Mouse (Mus musculus): Measurements from ENCODE around the gene Olfr23. TPM values are rescaled to one million over a fixed set of nuclear protein-coding genes. Genes with fewer than 3 reads are reported as not detected.

The Olfr23 gene
- not detected in 2 replicates for polyA plus RNA-seq (2012; rRNA removed)

DNA sequence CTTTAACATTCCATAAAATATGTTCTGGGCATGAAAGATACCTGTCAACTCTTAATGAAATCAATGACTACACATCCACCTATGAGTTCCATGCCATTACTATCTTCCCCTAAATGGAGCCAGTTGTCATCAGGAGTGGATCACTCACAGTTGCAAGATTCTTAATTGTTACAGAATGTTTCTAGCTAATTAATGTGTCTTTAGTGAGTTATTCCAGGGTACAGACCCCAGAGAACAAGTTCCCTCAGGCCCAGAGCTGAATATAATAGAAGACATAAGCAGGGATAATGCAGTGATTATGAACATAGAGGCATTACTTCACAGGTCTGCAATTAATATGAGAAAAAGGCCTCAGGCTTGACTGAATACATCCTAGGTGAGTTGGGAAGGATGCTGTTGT lies at the start of gene Olfr23:
Olfr23 (plus strand) TSS at position 301 of the 400 bp plus-strand sequence.

DNA sequence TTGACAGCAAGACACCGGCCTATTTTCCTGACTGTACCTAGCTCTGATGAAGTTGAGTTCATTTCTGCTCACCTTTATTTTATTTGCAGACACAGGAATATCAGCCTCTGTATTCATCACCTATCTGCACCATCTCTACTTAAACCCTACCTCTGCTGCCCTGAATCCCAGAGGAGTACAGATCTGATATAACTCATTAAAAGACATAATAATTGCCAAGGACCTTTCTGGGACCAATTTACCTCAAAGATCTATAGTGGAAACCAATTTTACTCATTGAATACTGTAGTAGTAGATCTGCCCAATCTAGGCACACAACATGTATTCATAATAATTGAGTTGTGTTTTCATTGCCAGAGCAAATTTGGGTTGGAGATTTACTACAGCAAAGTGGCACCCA lies 45.8 kb upstream of the Olfr23 start, which contains the start of gene Olfr394:
Olfr394 (minus strand) TSS at position 101 of the 400 bp plus-strand sequence.

DNA sequence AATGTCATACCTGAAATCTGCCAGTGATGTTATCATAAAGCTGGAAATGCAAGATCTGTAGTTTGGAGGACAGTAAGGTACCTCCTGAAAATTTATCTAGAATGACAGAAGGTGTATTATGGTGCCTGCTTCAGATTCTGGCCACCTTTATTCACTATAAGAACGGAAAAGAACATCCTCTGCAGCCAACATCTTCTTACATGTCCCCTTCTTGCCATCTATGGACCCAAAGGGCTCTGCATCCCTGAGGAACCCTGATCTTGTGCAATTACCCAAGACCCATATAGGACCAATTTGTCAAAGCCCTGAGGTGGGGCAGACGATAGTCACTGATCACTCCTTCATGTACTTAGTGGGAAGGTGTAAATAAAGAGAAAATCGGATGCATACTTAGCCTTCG lies 27.3 kb upstream of the Olfr23 start, which contains the start of gene Olfr395:
Olfr395 (minus strand) TSS at position 101 of the 400 bp plus-strand sequence.

DNA sequence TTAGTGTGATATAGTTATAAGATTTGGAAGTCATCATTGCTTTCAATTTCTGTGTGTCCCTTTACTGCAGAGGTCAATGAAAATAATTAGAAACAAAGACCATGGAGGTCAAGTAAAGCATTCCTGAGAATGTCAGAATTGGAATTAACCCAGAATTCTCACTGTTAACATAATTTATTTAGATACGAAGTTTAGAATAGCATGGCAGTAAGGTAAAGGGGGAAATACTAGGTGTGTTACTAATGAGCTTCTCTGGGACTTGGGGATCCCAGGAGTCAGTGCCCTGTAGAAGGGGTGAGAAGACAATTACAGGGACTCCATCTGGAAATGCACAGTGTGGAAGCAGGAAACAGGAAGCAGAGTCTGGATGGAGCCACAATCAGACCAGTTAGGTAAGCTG lies 24.0 kb downstream of the Olfr23 start, which contains the start of gene Olfr397:
Olfr397 (plus strand) TSS at position 301 of the 400 bp plus-strand sequence.

DNA sequence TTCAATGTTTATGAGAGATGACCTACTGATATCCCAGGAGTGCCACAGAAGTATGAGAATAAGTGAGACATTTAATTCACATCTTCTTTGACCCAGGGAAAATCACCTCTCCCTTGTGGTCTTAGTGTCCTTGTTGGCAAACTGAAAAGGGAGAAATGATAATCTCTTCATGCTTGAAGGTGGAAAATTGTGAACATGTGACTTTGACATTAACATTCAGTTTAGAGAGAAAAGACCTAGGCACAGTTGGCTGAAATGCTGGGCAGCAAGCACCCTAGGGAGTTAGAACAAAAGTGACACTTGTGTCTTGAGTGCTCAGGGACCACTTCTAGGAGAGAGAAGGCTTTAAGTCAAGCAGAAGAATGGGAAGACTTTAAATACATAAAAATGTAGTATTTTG lies 53.8 kb downstream of the Olfr23 start, which contains the start of gene Olfr398:
Olfr398 (minus strand) TSS at position 101 of the 400 bp plus-strand sequence.

Other genes with a start within 250 kb of the Olfr23 start
- not detected in 2 replicates for gene Zfp735, start 247.9 kb upstream of the Olfr23 start, polyA plus RNA-seq (2012; rRNA removed)
- not detected in 2 replicates for gene Olfr389, start 156.0 kb upstream of the Olfr23 start, polyA plus RNA-seq (2012; rRNA removed)
- gene Olfr390, start 153.7 kb upstream of the Olfr23 start, polyA plus RNA-seq (2012; rRNA removed), result not detected in 2 replicates
- not detected in 2 replicates for gene Olfr391-ps, start 133.6 kb upstream of the Olfr23 start, polyA plus RNA-seq (2012; rRNA removed)
- gene Olfr392, start 119.6 kb upstream of the Olfr23 start, polyA plus RNA-seq (2012; rRNA removed), result not detected in 2 replicates
- not detected in 2 replicates for gene Olfr393, start 85.2 kb upstream of the Olfr23 start, polyA plus RNA-seq (2012; rRNA removed)
- not detected in 2 replicates for gene Olfr394, start 45.9 kb upstream of the Olfr23 start, polyA plus RNA-seq (2012; rRNA removed)
- not detected in 2 replicates for gene Olfr395, start 27.4 kb upstream of the Olfr23 start, polyA plus RNA-seq (2012; rRNA removed)
- not detected in 2 replicates for gene Olfr397, start 24.1 kb downstream of the Olfr23 start, polyA plus RNA-seq (2012; rRNA removed)
- gene Olfr398, start 53.7 kb downstream of the Olfr23 start, polyA plus RNA-seq (2012; rRNA removed), result not detected in 2 replicates
- not detected in 2 replicates for gene Olfr139, start 119.9 kb downstream of the Olfr23 start, polyA plus RNA-seq (2012; rRNA removed)
- not detected in 2 replicates for gene Olfr399, start 119.9 kb downstream of the Olfr23 start, polyA plus RNA-seq (2012; rRNA removed)
- not detected in 2 replicates for gene Zfp616, start 133.3 kb downstream of the Olfr23 start, polyA plus RNA-seq (2012; rRNA removed)
- gene Olfr401, start 177.0 kb downstream of the Olfr23 start, polyA plus RNA-seq (2012; rRNA removed), result not detected in 2 replicates
- gene Olfr402, start 216.9 kb downstream of the Olfr23 start, polyA plus RNA-seq (2012; rRNA removed), result not detected in 2 replicates
- not detected in 2 replicates for gene Olfr403, start 249.6 kb downstream of the Olfr23 start, polyA plus RNA-seq (2012; rRNA removed)

Data from central nervous system, embryonic 18 days (tissue).